ENCODE assay signal across 20 mouse cellular contexts in the genomic region with DNA sequence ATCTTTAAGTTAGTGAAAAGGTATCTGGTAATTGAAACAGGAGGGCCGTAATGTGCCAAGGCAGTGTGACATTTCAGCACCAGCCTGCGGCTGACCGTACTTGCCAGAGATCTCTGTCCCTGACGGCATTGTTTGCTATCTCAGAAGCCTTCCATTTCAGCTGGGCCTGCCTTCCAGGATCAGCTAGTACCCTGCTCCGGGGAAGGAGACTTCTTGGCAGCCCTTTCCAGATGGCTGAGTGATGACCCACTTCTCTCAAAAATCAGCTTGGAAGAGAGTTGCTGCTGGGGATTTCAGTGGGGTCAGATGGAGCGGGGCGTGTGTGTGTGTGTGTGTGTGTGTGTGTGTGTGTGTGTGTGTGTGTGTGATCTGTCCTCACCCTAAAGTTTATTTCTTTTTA. TPM values are rescaled to one million over a fixed set of nuclear protein-coding genes. Genes with fewer than 3 reads are reported as not detected.
DNase-seq lines count a peak whose midpoint lies in the region; ATAC-seq lines count a peak whose summit lies in the region.
"Had no signal": no experiment of that assay in that cellular context is flagged by ENCODE, and none has a peak within 500 bp of the region (broad histone marks: within the 10 kb centered on the region; RNA-seq: fewer than 3 reads in every experiment).

No protein-coding gene starts in this region.

- DNase-seq in cerebellum, adult 18-20 months: peak; percentile 19 to 37
- no peak for DNase-seq in cerebellum, adult 9-10 months
- peak; percentile 56 for DNase-seq in midbrain, embryonic 11.5 days (ENCODE audit: low spot score, missing footprints)
- DNase-seq in cerebellum, postnatal 36 days: peak; percentile 11 to 19
- no peak for DNase-seq in layer of hippocampus, adult 8-10 months (ENCODE audit: low spot score in 2 of 2)
- DNase-seq: adrenal gland, postnatal 14 days; gastrocnemius, adult 2 months; gastrocnemius, postnatal 25 days had no signal

- H3K9me3 ChIP-seq in midbrain, embryonic 11.5 days (ENCODE audit: control insufficient read depth, low read length): no peaks in the 10 kb centered on the region
- no peaks in the 10 kb centered on the region for H3K9me3 ChIP-seq in midbrain, embryonic 16.5 days (replicated peaks; ENCODE audit: control insufficient read depth, low read length, poor library complexity, severe bottlenecking)
- H3K9me3 ChIP-seq: hindbrain, embryonic 10.5 days; hindbrain, embryonic 15.5 days had no signal

- no peak overlapping the region for H3K4me2 ChIP-seq in midbrain, embryonic 11.5 days
- H3K4me2 ChIP-seq in midbrain, embryonic 16.5 days (ENCODE audit: low read length): no peak overlapping the region
- H3K4me2 ChIP-seq: embryonic facial prominence, embryonic 13.5 days; heart, embryonic 12.5 days; hindbrain, embryonic 15.5 days had no signal

- 81% methylated on average over 7 of the region's 7 CpGs for WGBS in midbrain, embryonic 11.5 days
- 82% methylated on average over 7 of the region's 7 CpGs for WGBS in midbrain, embryonic 16.5 days

- H3K9ac ChIP-seq in midbrain, embryonic 11.5 days (ENCODE audit: low read length): no peak overlapping the region
- no peak overlapping the region for H3K9ac ChIP-seq in midbrain, embryonic 16.5 days (ENCODE audit: low read depth, low read length)
- H3K9ac ChIP-seq: embryonic facial prominence, embryonic 13.5 days; heart, embryonic 12.5 days; hindbrain, embryonic 15.5 days had no signal

- no peaks in the 10 kb centered on the region for H3K4me1 ChIP-seq in midbrain, embryonic 11.5 days (ENCODE audit: control insufficient read depth, insufficient read depth, low read length)
- no peaks in the 10 kb centered on the region for H3K4me1 ChIP-seq in midbrain, embryonic 16.5 days (ENCODE audit: control insufficient read depth, insufficient read depth, low read length)
- H3K4me1 ChIP-seq: embryonic facial prominence, embryonic 13.5 days; heart, embryonic 12.5 days; hindbrain, embryonic 10.5 days; hindbrain, embryonic 15.5 days had no signal

- no peak overlapping the region for H3K27ac ChIP-seq in midbrain, embryonic 11.5 days (ENCODE audit: low read depth, low read length)
- no peak overlapping the region for H3K27ac ChIP-seq in midbrain, embryonic 16.5 days (ENCODE audit: low read length)
- H3K27ac ChIP-seq: embryonic facial prominence, embryonic 13.5 days; gastrocnemius, adult 2 months; hindbrain, embryonic 10.5 days; hindbrain, embryonic 15.5 days had no signal

- H3K36me3 ChIP-seq in midbrain, embryonic 11.5 days (ENCODE audit: control insufficient read depth, insufficient read depth, low read length): no peaks in the 10 kb centered on the region
- no peaks in the 10 kb centered on the region for H3K36me3 ChIP-seq in midbrain, embryonic 16.5 days (ENCODE audit: control insufficient read depth, insufficient read depth, low read length)
- H3K36me3 ChIP-seq: embryonic facial prominence, embryonic 13.5 days; heart, embryonic 12.5 days; hindbrain, embryonic 10.5 days; hindbrain, embryonic 15.5 days had no signal

- ATAC-seq in midbrain, embryonic 11.5 days (ENCODE audit: low FRiP score): no peak
- no peak for ATAC-seq in midbrain, embryonic 16.5 days
- no peak for ATAC-seq in erythroblast, adult 5-6 weeks (replicated peaks; ENCODE audit: low FRiP score, poor library complexity, severe bottlenecking)
- ATAC-seq: activated CD4-positive, CD25-positive, alpha-beta regulatory T cell, adult 4 months; forebrain, embryonic 14.5 days; intestine, embryonic 16.5 days; Patski had no signal

- H3K27me3 ChIP-seq in midbrain, embryonic 11.5 days (ENCODE audit: control insufficient read depth, insufficient read depth, low read length): no peaks in the 10 kb centered on the region
- no peaks in the 10 kb centered on the region for H3K27me3 ChIP-seq in midbrain, embryonic 16.5 days (ENCODE audit: control insufficient read depth, insufficient read depth, low read depth, low read length)
- H3K27me3 ChIP-seq: CH12.LX; embryonic facial prominence, embryonic 13.5 days; heart, embryonic 12.5 days; hindbrain, embryonic 15.5 days; Patski had no signal

- no peak overlapping the region for H3K4me3 ChIP-seq in midbrain, embryonic 11.5 days (ENCODE audit: low read depth, low read length)
- no peak overlapping the region for H3K4me3 ChIP-seq in midbrain, embryonic 16.5 days (ENCODE audit: low read depth, low read length)
- H3K4me3 ChIP-seq: embryonic facial prominence, embryonic 13.5 days; gastrocnemius, adult 2 months; heart, embryonic 12.5 days; hindbrain, embryonic 10.5 days; hindbrain, embryonic 15.5 days had no signal

RNA-seq across cellular contexts. Expression of a gene that starts 16.9 kb away (rescaled TPM):
- polyA plus RNA-seq in midbrain, embryonic 11.5 days (2014; fragmentation: Nextera tagmentation; extraction: Ambion mirVana): 2.5 and 3.5 TPM in 2 replicates
- 5.4 and 7.2 TPM in 2 replicates for polyA plus RNA-seq in midbrain, embryonic 16.5 days (2015; fragmentation: Nextera tagmentation; extraction: Ambion mirVana)
- total RNA-seq in erythroblast, adult 5-6 weeks (2015; ENCODE audit: low replicate concordance): not detected in 2 replicates
- 0.28 TPM in 1 of 2 replicates, not detected in the other for total RNA-seq in erythroblast, adult 5-6 weeks (2017; ENCODE audit: low replicate concordance)
- 1 to 10 TPM; 1.5 to 2.4 (median 1.9) TPM for total RNA-seq in layer of hippocampus, adult 8-10 months (2022)
- total RNA-seq: granulocyte monocyte progenitor cell, adult 5-6 weeks had no signal
- polyA plus RNA-seq: activated CD4-positive, CD25-positive, alpha-beta regulatory T cell, adult 4 months had no signal

Comparison
In these comparisons a context has a peak if more than half of its experiments do, and no peak if none do; other contexts are left out.
1. DNase-seq: peak in cerebellum, adult 18-20 months (2 of 2), midbrain, embryonic 11.5 days (single experiment) and cerebellum, postnatal 36 days (2 of 2); none in cerebellum, adult 9-10 months (single experiment) and layer of hippocampus, adult 8-10 months (0 of 2).